Mouse (Mus musculus) liver, embryonic 14.5 days (tissue): ENCODE results near the gene Dcdc2a.

ENCODE experiments used
- CTCF ChIP-seq: IDR thresholded peaks from 2 replicates; pipeline ENCODE4 v1.5.1; 2016; ENCODE audit warnings: antibody characterized with exemption, low read depth, control low read depth
- EP300 ChIP-seq: IDR thresholded peaks from 2 replicates; pipeline ENCODE4 v1.6.1; 2016; ENCODE audit warnings: antibody characterized with exemption, low read depth

- TF ChIP-seq CTCF (no peak), EP300 (no peak)
Observed at GRCm38 (mm10) chr13:25066659-25067058, 10.9 kb downstream of the Dcdc2a start.
